Mouse (Mus musculus) midbrain, embryonic 13.5 days (tissue): Measurements from ENCODE around the gene Olfr1061. TPM values are rescaled to one million over a fixed set of nuclear protein-coding genes. Genes with fewer than 3 reads are reported as not detected.
"Not testable (repeated sequence)": the region's sequence is repeated elsewhere in the genome, so short reads cannot be mapped to it uniquely, and the experiment has no call there.

Experiments
- ATAC-seq: fragments of 200-750 bp; cut with Nextera tagmentation; 2 replicates; pipeline ENCODE4 v1.8.0; 2017; ENCODE audit warnings: mild to moderate bottlenecking, moderate TSS enrichment, moderate library complexity
- H3K27ac ChIP-seq: fragments of 300-500 bp; sonication (generic); 2 replicates; pipeline ENCODE4 v1.5.1; 2015; ENCODE audit warnings: inconsistent platforms, mild to moderate bottlenecking, moderate library complexity
- H3K27me3 ChIP-seq: fragments of 300-500 bp; sonication (generic); 2 replicates; pipeline ENCODE4 v1.6.1; 2015; ENCODE audit warnings: mild to moderate bottlenecking, inconsistent platforms
- H3K36me3 ChIP-seq: fragments of 300-500 bp; sonication (generic); 2 replicates; pipeline ENCODE4 v1.6.1; 2015; ENCODE audit warnings: mild to moderate bottlenecking, inconsistent platforms
- H3K4me1 ChIP-seq: fragments of 300-500 bp; sonication (generic); replicated peaks from 2 replicates; pipeline ENCODE4 v1.6.1; 2015; ENCODE audit warnings: inconsistent platforms
- H3K4me2 ChIP-seq: fragments of 300-500 bp; sonication (generic); replicated peaks from 2 replicates; pipeline ENCODE4 v1.6.1; 2015; ENCODE audit warnings: moderate library complexity, mild to moderate bottlenecking, inconsistent platforms
- H3K4me3 ChIP-seq: fragments of 300-500 bp; sonication (generic); replicated peaks from 2 replicates; pipeline ENCODE4 v1.5.1; 2015; ENCODE audit warnings: mild to moderate bottlenecking, inconsistent platforms
- H3K9ac ChIP-seq: fragments of 300-500 bp; sonication (generic); replicated peaks from 2 replicates; pipeline ENCODE4 v1.6.1; 2015; ENCODE audit warnings: mild to moderate bottlenecking, inconsistent platforms
- H3K9me3 ChIP-seq: fragments of 300-500 bp; sonication (generic); 2 replicates; pipeline ENCODE4 v1.6.1; 2016; ENCODE audit warnings: mild to moderate bottlenecking, inconsistent platforms
- WGBS: fragments of 180-500 bp; shearing (Covaris S2); methylation state at CpG from one replicate; pipeline ENCODE4 v1.1.7; 2015; 5-methylcytosine and 5-hydroxymethylcytosine counted together
- polyA plus RNA-seq: library from polyadenylated mRNA; unstranded; fragments of >200 nt; fragmentation: Nextera tagmentation; extraction: Ambion mirVana; gene quantifications from 2 replicates; pipeline ENCODE4 v1.2.1, GENCODE M21; 2015

Olfr1061 gene
- not detected in 2 replicates for polyA plus RNA-seq

DNA sequence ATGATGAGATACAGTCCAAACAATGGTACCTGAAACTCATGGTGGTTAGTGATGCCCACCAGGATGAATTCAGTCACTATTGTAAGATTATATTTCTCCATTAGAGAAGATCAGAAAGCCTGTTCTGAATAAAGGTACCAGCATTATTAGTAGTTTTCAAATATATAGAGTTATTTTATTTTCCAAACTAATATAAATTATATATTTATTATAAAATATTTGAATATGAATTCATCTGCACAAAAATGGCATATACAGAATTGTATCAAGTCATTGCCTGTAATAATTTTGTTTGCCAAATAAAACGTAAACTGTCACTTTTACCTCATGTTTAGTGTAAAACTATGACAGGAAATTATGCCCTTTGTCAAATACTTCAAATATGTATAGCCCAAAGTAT is at the start of gene Olfr1061:
TSS of gene Olfr1061 (minus strand) at position 101 of the 400 bp plus-strand sequence.
- Histone ChIP-seq H3K9ac (no peak within 1 kb of the TSS), H3K36me3 (no peaks in the 10 kb centered on the region), H3K4me2 (no peak within 1 kb of the TSS), H3K9me3 (no peaks in the 10 kb centered on the region), H3K4me1 (no peaks in the 10 kb centered on the region), H3K4me3 (no peak within 1 kb of the TSS), H3K27ac (no peak within 1 kb of the TSS), H3K27me3 (no peaks in the 10 kb centered on the region)
- ATAC-seq: no peak
- 91% methylated on average over 1 of the region's 1 CpGs for WGBS

DNA sequence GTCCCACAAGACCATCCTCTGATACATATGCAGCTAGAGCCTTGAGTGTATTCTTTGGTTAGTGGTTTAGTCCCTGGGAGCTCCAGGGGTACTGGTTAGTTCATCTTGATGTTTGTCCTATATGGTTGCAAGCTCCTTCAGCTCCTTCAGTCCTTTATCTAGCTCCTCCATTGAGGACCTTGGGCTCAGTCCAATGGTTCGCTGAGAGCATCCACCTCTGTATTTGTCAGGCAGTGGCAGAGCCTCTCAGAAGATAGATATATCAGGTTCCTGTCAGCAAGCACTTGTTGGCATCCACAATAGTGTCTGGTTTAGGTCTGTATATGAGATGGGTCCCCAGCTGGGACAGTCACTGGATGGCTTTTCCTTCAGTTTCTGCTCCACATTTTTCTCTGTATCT is 46.6 kb upstream of the Olfr1061 start:
- Histone ChIP-seq H3K27me3 (no peaks in the 10 kb centered on the region), H3K4me2 (no peak overlapping the region), H3K4me3 (no peak overlapping the region), H3K27ac (no peak overlapping the region), H3K4me1 (no peaks in the 10 kb centered on the region), H3K9me3 (no peaks in the 10 kb centered on the region), H3K36me3 (no peaks in the 10 kb centered on the region), H3K9ac (no peak overlapping the region)
- no peak for ATAC-seq
- WGBS: 80% methylated on average over 1 of the region's 1 CpGs

DNA sequence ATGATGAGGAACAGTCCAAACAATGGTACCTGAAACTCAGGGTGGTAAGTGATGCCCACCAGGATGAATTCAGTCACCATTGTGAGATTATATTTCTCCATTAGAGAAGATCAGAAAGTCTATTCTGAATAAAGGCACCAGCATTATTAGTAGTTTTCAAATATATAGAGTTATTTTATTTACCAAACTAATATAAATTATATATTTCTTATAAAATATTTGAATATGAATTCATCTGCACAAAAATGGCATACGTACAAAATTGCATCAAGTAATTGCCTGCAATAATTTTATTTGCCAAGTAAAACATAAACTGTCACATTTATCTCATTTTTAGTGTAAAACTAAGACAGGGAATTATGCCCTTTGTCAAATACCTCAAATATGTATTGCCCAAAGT is 42.3 kb upstream of the Olfr1061 start, which contains the start of gene Olfr1066:
TSS of gene Olfr1066 (minus strand) at position 101 of the 400 bp plus-strand sequence.
- Histone ChIP-seq H3K27me3 (no peaks in the 10 kb centered on the region), H3K4me3 (no peak within 1 kb of the TSS), H3K27ac (no peak within 1 kb of the TSS), H3K9me3 (no peaks in the 10 kb centered on the region), H3K36me3 (no peaks in the 10 kb centered on the region), H3K4me2 (no peak within 1 kb of the TSS), H3K9ac (no peak within 1 kb of the TSS), H3K4me1 (no peaks in the 10 kb centered on the region)
- 86% methylated on average over 1 of the region's 1 CpGs for WGBS
- ATAC-seq: no peak

DNA sequence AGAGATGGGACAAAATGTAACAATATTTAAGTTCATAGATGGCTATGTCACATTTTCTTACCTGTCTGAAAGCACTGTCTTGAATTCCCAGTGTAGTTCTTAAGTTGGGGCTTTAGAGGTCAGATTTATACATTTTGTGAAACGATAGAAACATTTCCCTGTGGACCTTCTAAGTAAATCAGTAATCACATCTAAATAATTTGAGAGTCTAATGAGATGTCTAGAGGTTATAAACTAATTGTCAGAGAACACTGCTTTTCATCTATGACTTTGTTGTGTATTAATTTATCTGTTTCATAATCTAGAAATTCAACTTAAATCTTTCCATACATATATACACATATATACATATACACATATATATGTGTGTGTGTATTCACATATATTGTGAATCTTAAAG is 36.6 kb upstream of the Olfr1061 start, which contains the start of gene Olfr1065:
TSS of gene Olfr1065 (minus strand) at position 101 of the 400 bp plus-strand sequence.
- H3K27ac ChIP-seq, H3K4me1 ChIP-seq, ATAC-seq, H3K4me2 ChIP-seq, H3K36me3 ChIP-seq, H3K9me3 ChIP-seq, H3K4me3 ChIP-seq, H3K27me3 ChIP-seq, H3K9ac ChIP-seq: not testable (repeated sequence)
- 70% methylated on average over 1 of the region's 1 CpGs for WGBS

DNA sequence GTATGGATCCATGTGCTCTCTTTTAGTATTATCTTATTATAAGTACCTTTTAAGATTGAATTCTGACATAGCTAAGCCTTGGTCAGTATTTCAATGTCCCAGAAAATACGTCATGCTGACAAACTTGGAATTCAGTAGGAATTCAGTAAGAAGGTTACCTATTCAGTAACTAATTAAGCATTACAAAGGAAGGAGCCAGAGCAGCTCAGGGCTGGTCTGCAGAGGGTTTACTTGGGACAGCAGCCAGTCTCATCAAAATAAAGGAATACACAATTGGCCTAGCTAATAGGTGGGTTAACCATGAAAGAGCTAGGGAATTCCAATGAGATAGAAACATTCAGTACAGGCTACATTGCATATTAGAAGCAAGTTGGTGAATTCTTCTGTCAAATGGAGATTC is 28.3 kb upstream of the Olfr1061 start:
- not testable (repeated sequence) for H3K27ac ChIP-seq, H3K9ac ChIP-seq, H3K9me3 ChIP-seq, H3K4me2 ChIP-seq, H3K36me3 ChIP-seq, ATAC-seq, H3K4me1 ChIP-seq, H3K4me3 ChIP-seq, H3K27me3 ChIP-seq
- 42% methylated on average over 1 of the region's 1 CpGs for WGBS

DNA sequence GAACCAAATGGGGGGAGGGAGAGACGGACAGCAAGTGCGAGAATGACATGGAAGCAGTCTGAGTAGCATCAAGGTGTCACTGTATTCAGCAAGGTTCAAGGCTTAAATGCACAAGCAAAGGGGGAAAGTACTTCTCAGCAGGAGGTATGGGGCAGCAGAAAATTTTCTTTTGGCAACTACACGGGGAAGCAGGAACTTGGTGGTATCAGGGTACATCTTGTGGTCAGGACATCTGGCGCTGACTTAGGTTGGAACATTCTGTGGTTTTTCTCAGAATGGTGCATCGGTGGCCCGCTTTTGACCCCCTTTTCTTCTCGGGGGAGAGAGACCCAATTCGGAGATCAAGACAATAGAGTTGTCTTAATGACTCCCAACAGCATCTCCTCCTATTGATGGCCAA is 14.7 kb upstream of the Olfr1061 start:
- H3K4me3 ChIP-seq, ATAC-seq, H3K27ac ChIP-seq, H3K9me3 ChIP-seq, H3K36me3 ChIP-seq, H3K9ac ChIP-seq, H3K27me3 ChIP-seq, H3K4me1 ChIP-seq, H3K4me2 ChIP-seq: not testable (repeated sequence)
- 87% methylated on average over 8 of the region's 8 CpGs for WGBS

DNA sequence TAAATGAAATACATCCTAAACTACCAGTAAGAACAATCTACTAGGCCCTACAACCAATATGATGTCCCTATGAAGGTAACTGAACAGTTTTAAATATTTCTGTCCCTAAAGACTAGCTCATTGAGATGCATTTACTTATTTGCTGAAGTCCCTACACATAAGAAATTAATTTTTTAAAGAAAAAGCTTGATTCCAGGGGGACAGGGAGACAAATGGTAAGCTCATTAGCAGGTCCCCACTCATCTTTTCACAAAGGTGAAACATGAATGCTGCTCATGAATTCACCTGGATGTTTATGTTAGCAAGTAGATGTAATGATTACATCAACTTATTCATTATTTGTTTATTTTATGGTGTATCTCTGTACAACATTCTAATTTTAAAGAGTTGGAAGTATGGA is 12.8 kb upstream of the Olfr1061 start, which contains the start of gene Olfr1062:
TSS of gene Olfr1062 (minus strand) at position 101 of the 400 bp plus-strand sequence.
- not testable (repeated sequence) for H3K4me3 ChIP-seq, H3K4me2 ChIP-seq, ATAC-seq, H3K4me1 ChIP-seq, H3K9ac ChIP-seq, H3K36me3 ChIP-seq, H3K27ac ChIP-seq, H3K9me3 ChIP-seq, H3K27me3 ChIP-seq

DNA sequence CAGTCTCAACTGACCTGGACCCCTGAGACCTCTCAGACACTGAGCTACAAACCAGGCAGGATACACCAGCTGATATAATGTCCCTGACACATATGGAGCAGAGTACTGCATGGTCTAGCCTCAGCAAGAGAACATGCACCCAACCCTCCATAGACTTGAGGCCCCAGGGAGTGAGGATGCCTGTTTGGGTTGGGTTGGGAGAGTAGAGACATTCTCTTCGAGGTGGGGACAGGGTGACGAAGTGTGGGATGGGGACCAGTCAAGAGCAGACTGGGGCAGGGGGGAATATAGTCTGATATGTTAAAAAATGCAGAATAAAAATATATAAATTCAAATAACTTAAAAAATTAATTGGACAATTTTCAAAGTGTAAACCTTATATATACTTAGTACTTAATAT is 18.7 kb downstream of the Olfr1061 start:
- no peak for ATAC-seq
- no peaks in the 10 kb centered on the region for H3K9me3 ChIP-seq
- H3K4me2 ChIP-seq: no peak overlapping the region
- 89% methylated on average over 2 of the region's 2 CpGs for WGBS
- no peaks in the 10 kb centered on the region for H3K27me3 ChIP-seq
- H3K4me3 ChIP-seq: no peak overlapping the region
- H3K27ac ChIP-seq: no peak overlapping the region
- H3K36me3 ChIP-seq: no peaks in the 10 kb centered on the region
- no peak overlapping the region for H3K9ac ChIP-seq
- H3K4me1 ChIP-seq: no peaks in the 10 kb centered on the region

DNA sequence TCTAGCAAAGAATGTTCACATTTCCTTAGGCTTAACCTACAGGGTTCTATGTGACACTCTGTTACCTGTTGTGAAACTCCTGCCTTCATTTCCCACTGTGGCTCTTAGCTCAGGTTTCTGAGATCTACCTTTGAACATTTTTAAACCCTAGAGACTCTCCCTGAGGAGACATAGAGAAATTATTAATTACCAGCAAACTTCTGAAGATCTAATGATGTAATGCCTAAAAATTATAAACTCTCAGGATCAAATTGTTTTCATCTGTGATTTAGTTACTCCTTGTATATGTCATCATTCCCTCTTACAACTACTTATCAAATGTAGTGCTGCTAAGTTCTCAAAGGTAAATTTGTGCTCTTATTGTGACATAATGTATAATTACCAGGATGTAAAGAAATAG is 25.4 kb downstream of the Olfr1061 start, which contains the start of gene Olfr1058:
TSS of gene Olfr1058 (minus strand) at position 101 of the 400 bp plus-strand sequence.
- not testable (repeated sequence) for H3K27ac ChIP-seq, H3K4me3 ChIP-seq, ATAC-seq, H3K36me3 ChIP-seq, H3K4me1 ChIP-seq, H3K4me2 ChIP-seq, H3K9ac ChIP-seq, H3K27me3 ChIP-seq, H3K9me3 ChIP-seq

DNA sequence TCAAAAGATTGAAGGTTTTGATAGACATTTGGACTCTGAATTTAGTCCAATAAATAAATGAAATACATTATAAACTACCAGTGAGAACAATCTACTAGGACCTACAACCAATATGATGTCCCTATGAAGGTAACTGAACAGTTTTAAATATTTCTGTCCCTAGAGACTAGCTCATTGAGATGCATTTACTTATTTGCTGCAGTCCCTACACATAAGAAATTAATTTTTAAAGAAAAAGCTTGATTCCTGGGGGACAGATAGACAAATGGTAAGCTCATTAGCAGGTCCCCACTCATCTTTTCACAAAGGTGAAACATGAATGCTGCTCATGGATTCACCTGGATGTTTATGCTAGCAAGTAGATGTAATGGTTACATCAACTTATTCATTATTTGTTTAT is 35.6 kb downstream of the Olfr1061 start, which contains the start of gene Olfr1057:
TSS of gene Olfr1057 (minus strand) at position 101 of the 400 bp plus-strand sequence.
- no peaks in the 10 kb centered on the region for H3K4me1 ChIP-seq
- H3K27me3 ChIP-seq: no peaks in the 10 kb centered on the region
- no peak within 1 kb of the TSS for H3K9ac ChIP-seq
- H3K27ac ChIP-seq: no peak within 1 kb of the TSS
- no peak within 1 kb of the TSS for H3K4me2 ChIP-seq
- H3K9me3 ChIP-seq: no peaks in the 10 kb centered on the region
- no peak within 1 kb of the TSS for H3K4me3 ChIP-seq
- no peaks in the 10 kb centered on the region for H3K36me3 ChIP-seq
- ATAC-seq: no peak

DNA sequence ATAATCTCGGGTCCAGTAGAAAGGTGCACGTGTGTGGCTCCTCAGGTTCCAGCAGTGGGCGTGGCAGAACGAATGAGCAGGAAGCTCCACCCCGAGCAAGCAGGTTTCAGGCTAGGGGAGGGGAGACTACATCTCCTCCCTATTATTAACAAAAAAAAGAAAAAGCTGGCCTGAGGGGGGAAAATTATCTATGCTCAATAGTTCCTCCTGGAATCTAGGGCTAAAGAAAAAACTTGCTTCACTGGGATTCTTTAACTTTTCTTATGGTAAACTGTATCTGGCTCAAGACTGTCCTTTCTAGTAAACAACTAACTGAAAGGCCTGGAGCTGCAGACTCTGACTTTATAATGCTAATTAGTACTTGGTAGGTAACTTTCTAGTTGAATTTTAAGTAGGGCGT is 47.5 kb downstream of the Olfr1061 start:
- H3K9ac ChIP-seq, H3K4me2 ChIP-seq, H3K27me3 ChIP-seq, H3K27ac ChIP-seq, ATAC-seq, H3K4me1 ChIP-seq, H3K36me3 ChIP-seq, H3K4me3 ChIP-seq, H3K9me3 ChIP-seq: not testable (repeated sequence)
- whole genome bisulfite sequencing: 100% methylated on average over 1 of the region's 6 CpGs
